Mouse (Mus musculus) intestine, postnatal 0 days (tissue): ENCODE results near the gene Hist2h2be. TPM values are rescaled to one million over a fixed set of nuclear protein-coding genes. Genes with fewer than 3 reads are reported as not detected.

Experiments
- ATAC-seq: fragments of 200-750 bp; cut with Nextera tagmentation; 2 replicates; pipeline ENCODE4 v1.8.0; 2017; ENCODE audit warnings: mild to moderate bottlenecking, moderate TSS enrichment, moderate library complexity
- H3K27ac ChIP-seq: fragments of 300-500 bp; sonication (generic); 2 replicates; pipeline ENCODE4 v1.5.1; 2014; ENCODE audit warnings: mild to moderate bottlenecking, low read depth, low read length, moderate library complexity
- H3K27me3 ChIP-seq: fragments of 300-500 bp; sonication (generic); replicated peaks from 2 replicates; pipeline ENCODE4 v1.6.1; 2014; ENCODE audit warnings: low read length, mixed read lengths; ENCODE audit not compliant: control insufficient read depth, insufficient read depth
- H3K36me3 ChIP-seq: fragments of 300-500 bp; sonication (generic); 2 replicates; pipeline ENCODE4 v1.6.1; 2014; ENCODE audit warnings: mild to moderate bottlenecking, moderate library complexity; ENCODE audit not compliant: control insufficient read depth, insufficient read depth
- H3K4me1 ChIP-seq: fragments of 300-500 bp; sonication (generic); replicated peaks from 2 replicates; pipeline ENCODE4 v1.6.1; 2014; ENCODE audit warnings: antibody characterized with exemption, low read length, mixed read lengths; ENCODE audit not compliant: control insufficient read depth, insufficient read depth
- H3K4me2 ChIP-seq: fragments of 300-500 bp; sonication (generic); replicated peaks from 2 replicates; pipeline ENCODE4 v1.6.1; 2014; ENCODE audit warnings: low read depth, mild to moderate bottlenecking, moderate library complexity
- H3K4me3 ChIP-seq: fragments of 300-500 bp; sonication (generic); 2 replicates; pipeline ENCODE4 v1.5.1; 2014; ENCODE audit warnings: low read depth, low read length
- H3K9ac ChIP-seq: fragments of 300-500 bp; sonication (generic); 2 replicates; pipeline ENCODE4 v1.6.1; 2014; ENCODE audit warnings: mild to moderate bottlenecking, low read depth, low read length
- H3K9me3 ChIP-seq: fragments of 300-500 bp; sonication (generic); 2 replicates; pipeline ENCODE4 v1.6.1; 2016; ENCODE audit warnings: mixed run types; ENCODE audit not compliant: control insufficient read depth
- CTCF ChIP-seq: sonication (generic); IDR thresholded peaks from 2 replicates; pipeline ENCODE4 v1.5.1; 2016; ENCODE audit warnings: low read depth, mild to moderate bottlenecking, control low read depth, antibody characterized with exemption, moderate library complexity
- WGBS: fragments of 180-500 bp; shearing (Covaris S2); extraction: QIAGEN DNeasy Blood & Tissue Kit; methylation state at CpG from one replicate; pipeline ENCODE4 v1.1.7; 2014; 5-methylcytosine and 5-hydroxymethylcytosine counted together
- polyA plus RNA-seq: library from polyadenylated mRNA; unstranded; fragments of >200 nt; fragmentation: Nextera tagmentation; extraction: Ambion mirVana; gene quantifications from 2 replicates; pipeline ENCODE4 v1.2.1, GENCODE M21; 2015

The Hist2h2be gene
- polyA plus RNA-seq, 1 experiment from 2014 or later, result 2.2 TPM

DNA sequence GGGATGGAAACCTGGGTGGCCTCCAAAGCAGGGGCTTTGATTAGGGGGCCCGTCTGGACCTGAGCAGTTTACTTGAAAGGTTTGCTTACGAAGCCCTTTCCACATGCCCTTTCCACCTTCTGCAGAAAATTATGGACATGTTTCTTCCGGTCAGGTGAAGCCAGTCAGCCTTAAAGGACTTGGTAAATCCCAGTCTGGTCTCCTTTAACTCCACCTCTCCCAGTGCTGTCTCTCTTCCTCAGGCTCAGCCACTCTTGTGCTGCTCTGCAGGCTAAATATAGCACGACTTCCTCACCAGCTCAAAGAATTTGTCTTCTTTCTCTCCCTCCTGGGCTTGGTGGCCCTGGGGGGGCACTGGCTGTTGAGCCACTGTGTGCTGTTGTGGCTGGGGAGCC, 38.5 kb upstream of the Hist2h2be start:
- peaks cover 7% of the 10 kb centered on the region; the same call in 1 of the 2 replicates for H3K36me3 ChIP-seq
- no peak for ATAC-seq
- H3K4me2 ChIP-seq, result 0 out of 2 replicates have a peak overlapping the region, but pooled peaks have one; percentile 13
- no peak overlapping the region for H3K9ac ChIP-seq
- no peaks in the 10 kb centered on the region for H3K4me1 ChIP-seq
- WGBS, result 36% methylated on average over 4 of the region's 4 CpGs
- no peak overlapping the region for H3K4me3 ChIP-seq
- H3K27ac ChIP-seq, result no peak overlapping the region
- H3K9me3 ChIP-seq, result no peaks in the 10 kb centered on the region
- TF ChIP-seq CTCF, result no peak
- no peaks in the 10 kb centered on the region for H3K27me3 ChIP-seq

GRCm38 (mm10) chr3:96192977-96193376, 27.9 kb upstream of the Hist2h2be start:
- ATAC-seq, result no peak
- H3K4me3 ChIP-seq, result no peak overlapping the region
- no peak for TF ChIP-seq CTCF
- H3K9ac ChIP-seq, result no peak overlapping the region
- no peaks in the 10 kb centered on the region for H3K36me3 ChIP-seq
- 61% methylated on average over 12 of the region's 12 CpGs for WGBS
- H3K4me1 ChIP-seq, result no peaks in the 10 kb centered on the region; the same call in 1 of the 2 replicates
- H3K9me3 ChIP-seq, result no peaks in the 10 kb centered on the region
- H3K4me2 ChIP-seq, result no peak overlapping the region
- H3K27ac ChIP-seq, result no peak overlapping the region
- H3K27me3 ChIP-seq, result no peaks in the 10 kb centered on the region

GRCm38 (mm10) chr3:96194966-96195365, 26.0 kb upstream of the Hist2h2be start:
- Histone ChIP-seq H3K4me2 (no peak overlapping the region), H3K9ac (no peak overlapping the region), H3K27ac (no peak overlapping the region), H3K4me3 (no peak overlapping the region), H3K9me3 (no peaks in the 10 kb centered on the region), H3K27me3 (no peaks in the 10 kb centered on the region), H3K36me3 (no peaks in the 10 kb centered on the region), H3K4me1 (no peaks in the 10 kb centered on the region; the same call in 1 of the 2 replicates)
- no peak for ATAC-seq
- 83% methylated on average over 10 of the region's 10 CpGs for WGBS
- TF ChIP-seq CTCF, result no peak

DNA sequence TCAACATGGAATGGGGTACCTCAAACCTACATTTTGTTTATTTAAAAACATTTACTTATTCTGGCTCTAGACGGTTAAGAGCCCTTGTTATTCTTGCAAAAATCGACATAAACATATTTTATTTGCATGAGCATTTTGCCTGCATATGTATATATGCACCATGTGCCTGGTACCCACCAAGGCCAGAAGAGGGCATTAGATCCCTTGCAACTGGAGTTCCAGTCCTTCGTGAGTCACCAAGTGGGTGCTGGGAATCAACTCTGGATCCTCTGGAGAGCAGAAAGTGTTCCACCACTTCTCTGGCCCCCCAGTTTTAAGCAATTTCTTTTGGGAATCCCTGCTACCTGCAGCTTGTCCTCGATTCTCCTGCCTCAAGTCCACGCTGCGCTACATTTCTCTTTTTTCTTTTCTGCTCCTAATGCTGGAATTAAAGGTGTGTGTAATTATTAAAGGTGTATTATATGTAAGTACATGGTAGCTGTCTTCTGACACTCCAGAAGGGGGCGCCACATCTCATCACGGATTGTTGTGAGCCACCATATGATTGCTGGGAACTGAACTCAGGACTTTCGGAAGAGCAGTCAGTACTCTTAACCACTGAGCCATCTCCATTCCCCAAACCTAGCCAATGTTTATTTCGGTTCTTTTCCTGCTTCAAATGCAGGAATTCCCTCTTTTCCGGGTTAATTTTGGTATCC, 25.2 kb upstream of the Hist2h2be start:
- Histone ChIP-seq H3K4me1 (no peaks in the 10 kb centered on the region; the same call in 1 of the 2 replicates), H3K9me3 (no peaks in the 10 kb centered on the region), H3K36me3 (no peaks in the 10 kb centered on the region), H3K4me2 (no peak overlapping the region), H3K9ac (no peak overlapping the region), H3K4me3 (no peak overlapping the region), H3K27me3 (no peaks in the 10 kb centered on the region), H3K27ac (no peak overlapping the region)
- no peak for ATAC-seq
- no peak; the same call in 1 of the 2 replicates for TF ChIP-seq CTCF
- 93% methylated on average over 11 of the region's 11 CpGs for WGBS

- Histone ChIP-seq H3K27me3 (no peaks in the 10 kb centered on the region), H3K4me2 (peak overlapping the region; percentile 91), H3K27ac (peak overlapping the region; percentile 82; the same call in 1 of the 2 replicates), H3K4me1 (no peaks in the 10 kb centered on the region; the same call in 1 of the 2 replicates), H3K9me3 (no peaks in the 10 kb centered on the region), H3K36me3 (no peaks in the 10 kb centered on the region), H3K4me3 (peak overlapping the region; percentile 59), H3K9ac (peak overlapping the region; percentile 57)
- no peak for TF ChIP-seq CTCF
- 18% methylated on average over 27 of the region's 27 CpGs for WGBS
- no peak for ATAC-seq
Measured at GRCm38 (mm10) chr3:96196437-96197128, 24.3 kb upstream of the Hist2h2be start.

DNA sequence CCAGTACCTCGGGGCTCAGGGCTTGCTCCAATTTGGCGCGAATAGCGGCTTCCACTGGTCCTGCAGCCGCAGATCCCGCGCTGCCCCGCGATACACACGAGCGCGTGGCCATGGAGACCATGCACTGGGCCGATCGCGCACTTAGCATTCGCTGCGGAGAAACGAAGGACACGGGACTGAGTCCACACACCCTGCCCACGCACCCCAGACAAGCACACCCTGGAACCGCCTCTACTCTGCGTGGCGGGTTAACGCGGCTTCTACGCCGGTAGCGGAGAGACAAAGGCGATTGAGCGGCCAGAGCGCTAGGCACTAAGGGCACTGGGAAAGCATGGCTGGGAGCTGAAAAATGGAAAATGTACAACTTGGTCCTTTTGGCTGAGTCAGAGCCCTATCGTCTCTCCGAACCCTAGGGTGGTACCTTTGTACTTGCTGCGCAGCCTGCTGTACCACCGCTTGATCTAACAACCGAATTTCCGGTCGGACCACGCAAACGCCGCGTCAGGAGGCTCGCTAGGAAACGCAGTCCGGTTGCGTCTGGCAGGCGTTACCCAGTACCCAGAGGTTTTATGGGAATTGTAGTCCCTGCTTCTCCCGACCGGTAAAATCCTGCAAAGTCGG, 23.7 kb upstream of the Hist2h2be start:
- H3K4me2 ChIP-seq, result peak overlapping the region; percentile 91
- ATAC-seq, result peak; percentile 92
- H3K27ac ChIP-seq, result peak overlapping the region; percentile 82
- H3K9ac ChIP-seq, result peak overlapping the region; percentile 57
- H3K4me3 ChIP-seq, result peak overlapping the region; percentile 59
- H3K27me3 ChIP-seq, result no peaks in the 10 kb centered on the region
- H3K36me3 ChIP-seq, result no peaks in the 10 kb centered on the region
- TF ChIP-seq CTCF, result peak; percentile 41
- under 1% methylated on average over 50 of the region's 50 CpGs for WGBS
- H3K9me3 ChIP-seq, result no peaks in the 10 kb centered on the region
- no peaks in the 10 kb centered on the region; the same call in 1 of the 2 replicates for H3K4me1 ChIP-seq
